Mouse (Mus musculus): ENCODE results near the gene Klre1. TPM values are rescaled to one million over a fixed set of nuclear protein-coding genes. Genes with fewer than 3 reads are reported as not detected.

Klre1 gene
- polyA plus RNA-seq (2015; fragmentation: Nextera tagmentation; extraction: Ambion mirVana) = not detected in 2 replicates

DNA sequence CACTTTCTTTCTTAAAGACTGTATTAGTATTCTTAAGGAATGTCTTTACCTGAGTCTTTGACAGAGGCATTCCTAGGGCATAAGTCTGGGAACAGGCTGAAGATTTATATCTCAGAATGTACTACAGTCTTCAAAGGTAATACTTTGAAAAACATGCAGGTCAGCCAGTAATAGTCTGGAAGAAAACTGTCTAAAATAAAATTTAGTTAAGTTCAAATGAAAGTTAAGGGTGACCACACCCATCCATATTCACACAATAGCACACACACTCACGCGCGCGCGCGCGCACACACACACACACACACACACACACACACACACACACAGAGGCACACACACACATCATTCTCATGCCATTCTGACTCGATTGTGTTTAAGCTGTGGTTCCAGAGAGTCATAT is at the start of gene Klre1:
Klre1 (plus strand) TSS at position 301 of the 400 bp plus-strand sequence.

GRCm38 (mm10) chr6:129532942-129533860 is 44.5 kb upstream of the Klre1 start, which contains the start of gene Gabarapl1:
TSS of gene Gabarapl1 (plus strand) at chr6:129533160.

GRCm38 (mm10) chr6:129591508-129591907 is 13.8 kb downstream of the Klre1 start, which contains the start of gene Klrd1:
TSS of gene Klrd1 (plus strand) at chr6:129591782.

GRCm38 (mm10) chr6:129623735-129624134 is 46.0 kb downstream of the Klre1 start, which contains the start of gene Klrk1:
TSS of gene Klrk1 (minus strand) at chr6:129623864.

Other genes with a start within 250 kb of the Klre1 start
- not detected in 2 replicates for gene 4922502D21Rik, start 246.1 kb upstream of the Klre1 start, polyA plus RNA-seq (2015; fragmentation: Nextera tagmentation; extraction: Ambion mirVana)
- 0.68 and 1.2 TPM in 2 replicates for gene Clec12a, start 235.2 kb upstream of the Klre1 start, polyA plus RNA-seq (2015; fragmentation: Nextera tagmentation; extraction: Ambion mirVana)
- 0.10 TPM in 1 of 2 replicates, not detected in the other for gene Clec12b, start 192.0 kb upstream of the Klre1 start, polyA plus RNA-seq (2015; fragmentation: Nextera tagmentation; extraction: Ambion mirVana)
- 12.3 and 16.8 TPM in 2 replicates for gene Clec1b, start 180.6 kb upstream of the Klre1 start, polyA plus RNA-seq (2015; fragmentation: Nextera tagmentation; extraction: Ambion mirVana)
- 0.20 and 0.23 TPM in 2 replicates for gene Clec9a, start 169.0 kb upstream of the Klre1 start, polyA plus RNA-seq (2015; fragmentation: Nextera tagmentation; extraction: Ambion mirVana)
- 7.5 and 9.7 TPM in 2 replicates for gene Clec1a, start 125.9 kb upstream of the Klre1 start, polyA plus RNA-seq (2015; fragmentation: Nextera tagmentation; extraction: Ambion mirVana)
- gene Olr1, start 70.7 kb upstream of the Klre1 start, polyA plus RNA-seq (2015; fragmentation: Nextera tagmentation; extraction: Ambion mirVana) = 0.17 TPM in 1 of 2 replicates, not detected in the other
- gene Tmem52b, start 65.3 kb upstream of the Klre1 start, polyA plus RNA-seq (2015; fragmentation: Nextera tagmentation; extraction: Ambion mirVana) = 0.74 and 1.8 TPM in 2 replicates
- gene Gabarapl1, start 44.7 kb upstream of the Klre1 start, polyA plus RNA-seq (2015; fragmentation: Nextera tagmentation; extraction: Ambion mirVana) = 103 and 115 TPM in 2 replicates
- 1.2 and 3.5 TPM in 2 replicates for gene Klrd1, start 13.9 kb downstream of the Klre1 start, polyA plus RNA-seq (2015; fragmentation: Nextera tagmentation; extraction: Ambion mirVana)
- 0.22 and 0.57 TPM in 2 replicates for gene Klrk1, start 46.0 kb downstream of the Klre1 start, polyA plus RNA-seq (2015; fragmentation: Nextera tagmentation; extraction: Ambion mirVana)
- gene Klrc3, start 65.4 kb downstream of the Klre1 start, polyA plus RNA-seq (2015; fragmentation: Nextera tagmentation; extraction: Ambion mirVana) = not detected in 2 replicates
- gene Klrc2, start 82.8 kb downstream of the Klre1 start, polyA plus RNA-seq (2015; fragmentation: Nextera tagmentation; extraction: Ambion mirVana) = 0.06 and 0.17 TPM in 2 replicates
- gene Klrc1, start 101.1 kb downstream of the Klre1 start, polyA plus RNA-seq (2015; fragmentation: Nextera tagmentation; extraction: Ambion mirVana) = 0.44 and 0.85 TPM in 2 replicates
- not detected in 2 replicates for gene Klri1, start 139.2 kb downstream of the Klre1 start, polyA plus RNA-seq (2015; fragmentation: Nextera tagmentation; extraction: Ambion mirVana)
- 0.13 TPM in 1 of 2 replicates, not detected in the other for gene Klri2, start 162.6 kb downstream of the Klre1 start, polyA plus RNA-seq (2015; fragmentation: Nextera tagmentation; extraction: Ambion mirVana)
- not detected in 2 replicates for gene Gm156, start 206.4 kb downstream of the Klre1 start, polyA plus RNA-seq (2015; fragmentation: Nextera tagmentation; extraction: Ambion mirVana)

Data from adrenal gland, postnatal 0 days (tissue).